Mouse (Mus musculus) ES-E14 (cell line): ENCODE data around the gene Insl3. TPM values are rescaled to one million over a fixed set of nuclear protein-coding genes. Genes with fewer than 3 reads are reported as not detected.
A peak's percentile ranks its signal among the peaks of the same experiment; 100 is the strongest.

ENCODE experiments used
- DNase-seq: peaks from one replicate; pipeline ENCODE4 v3.0.0-alpha.2; 2013; ENCODE audit warnings: low read depth, low spot score
- H3K27ac ChIP-seq: 2 replicates; pipeline ENCODE4 v1.5.1; 2012; ENCODE audit warnings: low read depth, mild to moderate bottlenecking, low read length, moderate library complexity, mixed read lengths; ENCODE audit not compliant: poor library complexity, insufficient read depth, severe bottlenecking
- H3K36me3 ChIP-seq: 2 replicates; pipeline ENCODE4 v1.6.1; 2012; ENCODE audit warnings: mild to moderate bottlenecking, low read length, moderate library complexity, mixed read lengths; ENCODE audit not compliant: control insufficient read depth, poor library complexity, insufficient read depth, severe bottlenecking
- H3K4me1 ChIP-seq, 2 experiments: fragments of 150-350 bp in 1 of 2; sonication (generic) in 1 of 2; 2 replicates each; pipeline ENCODE4 v1.6.1; 2012; ENCODE audit warnings: low read length in 2 of 2, mild to moderate bottlenecking in 1 of 2, mixed read lengths in 1 of 2; ENCODE audit not compliant: control insufficient read depth in 2 of 2, insufficient read depth in 2 of 2, poor library complexity in 1 of 2
- H3K4me3 ChIP-seq, 2 experiments: fragments of 150-350 bp in 1 of 2; sonication (generic) in 1 of 2; 2 replicates each; pipeline ENCODE4 v1.5.1; 2012; ENCODE audit warnings: low read length in 2 of 2, low read depth in 1 of 2, mild to moderate bottlenecking in 1 of 2, mixed read lengths in 1 of 2; ENCODE audit not compliant: insufficient read depth in 1 of 2, poor library complexity in 1 of 2, severe bottlenecking in 1 of 2
- H3K9ac ChIP-seq: 2 replicates; pipeline ENCODE4 v1.6.1; 2012; ENCODE audit warnings: low read depth, mild to moderate bottlenecking, low read length, mixed read lengths; ENCODE audit not compliant: poor library complexity, insufficient read depth, severe bottlenecking
- H3K9me3 ChIP-seq: fragments of 150-350 bp; sonication (generic); 2 replicates; pipeline ENCODE4 v1.6.1; 2012; ENCODE audit warnings: low read depth, mild to moderate bottlenecking, low read length; ENCODE audit not compliant: control insufficient read depth, insufficient read depth
- CHD2 ChIP-seq: IDR thresholded peaks from 2 replicates; pipeline ENCODE4 v1.6.1; 2014; ENCODE audit warnings: mild to moderate bottlenecking, low read depth, low read length, inconsistent platforms
- HCFC1 ChIP-seq: IDR thresholded peaks from 2 replicates; pipeline ENCODE4 v1.6.1; 2012; ENCODE audit warnings: low read length, inconsistent platforms, borderline replicate concordance; ENCODE audit not compliant: insufficient read depth
- MAFK ChIP-seq: IDR thresholded peaks from 2 replicates; pipeline ENCODE4 v1.6.1; 2014; ENCODE audit warnings: mild to moderate bottlenecking, low read depth, low read length, inconsistent platforms; ENCODE audit not compliant: insufficient read depth
- ZC3H11A ChIP-seq: IDR thresholded peaks from 2 replicates; pipeline ENCODE4 v1.6.1; 2012; ENCODE audit warnings: low read depth, mild to moderate bottlenecking, inconsistent platforms, low read length, borderline replicate concordance
- ZNF384 ChIP-seq: IDR thresholded peaks from 2 replicates; pipeline ENCODE4 v1.6.1; 2012; ENCODE audit warnings: low read depth, low read length, inconsistent platforms
- in situ Hi-C, 2 experiments: fragments of 600-800 bp; cut with MboI; formaldehyde crosslinking; loops; one replicate each; pipeline ENCODE4 v1.15.1; 2025; ENCODE audit warnings: low sequenced_read_pairs in 2 of 2, inconsistent platforms in 1 of 2; ENCODE audit not compliant: unreplicated experiment in 2 of 2
- total RNA-seq: library from RNA; depleted of rRNA; stranded (reverse); fragments of 300-350 nt; gene quantifications from 2 replicates; pipeline ENCODE4 v1.2.3, GENCODE M21; 2012; rRNA removed

Insl3 gene
- 3.0 and 5.1 TPM in 2 replicates for total RNA-seq

DNA sequence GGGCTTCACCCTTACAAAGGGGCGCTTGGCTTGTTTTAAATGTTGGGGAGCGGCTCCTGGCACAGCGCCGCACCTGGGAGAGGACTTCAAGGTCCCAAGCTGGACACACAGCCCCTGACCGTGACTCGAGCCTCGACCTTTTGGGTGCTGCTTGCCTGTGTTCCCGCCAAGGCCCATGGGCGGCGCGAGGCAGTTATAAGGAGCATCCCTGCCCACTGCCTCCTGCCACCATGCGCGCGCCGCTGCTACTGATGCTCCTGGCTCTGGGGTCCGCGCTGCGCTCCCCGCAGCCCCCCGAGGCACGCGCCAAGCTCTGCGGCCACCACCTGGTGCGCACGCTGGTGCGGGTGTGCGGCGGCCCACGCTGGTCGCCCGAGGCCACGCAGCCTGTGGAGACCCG lies at the start of gene Insl3:
TSS of gene Insl3 (plus strand) at position 187 of the 400 bp plus-strand sequence.
- peaks cover 0 to 47% of the 10 kb centered on the region in 2 experiments; a peak in 2 of 4 replicates for H3K4me1 ChIP-seq
- in situ Hi-C loops, result no loop called here
- H3K4me3 ChIP-seq, result peak within 1 kb of the TSS; percentile 9 to 54; a peak in 3 of 4 replicates

GRCm38 (mm10) chr8:71639318-71639717 lies 49.7 kb upstream of the Insl3 start:
- no peak for DNase-seq
- Histone ChIP-seq H3K9ac (no peak overlapping the region), H3K4me3 (no peak overlapping the region), H3K9me3 (no peaks in the 10 kb centered on the region), H3K27ac (no peak overlapping the region), H3K4me1 (peaks cover 1 to 10% of the 10 kb centered on the region in 2 experiments; a peak in 2 of 4 replicates), H3K36me3 (no peaks in the 10 kb centered on the region)
- in situ Hi-C loops, result no loop called here
- TF ChIP-seq CHD2, result no peak
- TF ChIP-seq ZC3H11A, result no peak
- no peak for TF ChIP-seq HCFC1
- TF ChIP-seq MAFK, result no peak
- no peak for TF ChIP-seq ZNF384

More for the DNA sequence above, at the start of gene Insl3:
- H3K36me3 ChIP-seq, result 0 out of 2 replicates have a peak, but pooled peaks cover 2% of the 10 kb centered on the region
- peak within 1 kb of the TSS; percentile 25; the same call in 1 of the 2 replicates for H3K9ac ChIP-seq
- H3K9me3 ChIP-seq, result no peaks in the 10 kb centered on the region
- no peak for DNase-seq
- no peak within 1 kb of the TSS for H3K27ac ChIP-seq
- no peak for TF ChIP-seq ZNF384

GRCm38 (mm10) chr8:71645510-71645909 lies 43.5 kb upstream of the Insl3 start:
- TF ChIP-seq MAFK (no peak), CHD2 (no peak), HCFC1 (no peak), ZC3H11A (no peak), ZNF384 (no peak)
- no peak for DNase-seq
- H3K27ac ChIP-seq, result no peak overlapping the region
- H3K9ac ChIP-seq, result no peak overlapping the region
- H3K4me3 ChIP-seq, result no peak overlapping the region
- H3K9me3 ChIP-seq, result no peaks in the 10 kb centered on the region
- peaks cover 2% of the 10 kb centered on the region; the same call in 1 of the 2 replicates for H3K36me3 ChIP-seq
- H3K4me1 ChIP-seq, result no peaks in the 10 kb centered on the region
- in situ Hi-C loops, result no loop called here

- H3K4me3 ChIP-seq, result peak overlapping the region; percentile 24 to 46; a peak in 2 of 4 replicates
- H3K27ac ChIP-seq, result no peak overlapping the region
- no peaks in the 10 kb centered on the region for H3K9me3 ChIP-seq
- H3K9ac ChIP-seq, result no peak overlapping the region
- peaks cover 0 to 16% of the 10 kb centered on the region in 2 experiments; a peak in 2 of 4 replicates for H3K4me1 ChIP-seq
- in situ Hi-C loops, result no loop called here
- H3K36me3 ChIP-seq, result no peaks in the 10 kb centered on the region; the same call in 1 of the 2 replicates
- no peak for DNase-seq
- TF ChIP-seq ZC3H11A, result no peak
- no peak for TF ChIP-seq CHD2
- no peak for TF ChIP-seq MAFK
- TF ChIP-seq HCFC1, result no peak
- TF ChIP-seq ZNF384, result no peak
Observed at GRCm38 (mm10) chr8:71654600-71654999, 34.4 kb upstream of the Insl3 start.

- in situ Hi-C loops, result no loop called here
- H3K4me1 ChIP-seq, result peaks cover 0 to 22% of the 10 kb centered on the region in 2 experiments; a peak in 2 of 4 replicates
- H3K27ac ChIP-seq, result no peak overlapping the region
- H3K9ac ChIP-seq, result 0 out of 2 replicates have a peak overlapping the region, but pooled peaks have one; percentile 13
- H3K4me3 ChIP-seq, result peak overlapping the region in 1 of 2 experiments; percentile 13; a peak in 1 of 4 replicates
- DNase-seq, result no peak
- H3K9me3 ChIP-seq, result no peaks in the 10 kb centered on the region
- TF ChIP-seq HCFC1, result no peak
- TF ChIP-seq MAFK, result no peak
- no peak for TF ChIP-seq ZC3H11A
- no peaks in the 10 kb centered on the region; the same call in 1 of the 2 replicates for H3K36me3 ChIP-seq
Observed at GRCm38 (mm10) chr8:71657816-71658215, 31.2 kb upstream of the Insl3 start.
